Mouse (Mus musculus) neural tube, embryonic 13.5 days (tissue): ENCODE measurements around the gene A630023A22Rik. TPM values are rescaled to one million over a fixed set of nuclear protein-coding genes. Genes with fewer than 3 reads are reported as not detected.

Source experiments
- ATAC-seq: fragments of 200-750 bp; cut with Nextera tagmentation; 2 replicates; pipeline ENCODE4 v1.8.0; 2017; ENCODE audit warnings: low read depth, mild to moderate bottlenecking, moderate TSS enrichment, moderate library complexity
- H3K27ac ChIP-seq: fragments of 300-500 bp; sonication (generic); replicated peaks from 2 replicates; pipeline ENCODE4 v1.5.1; 2015; ENCODE audit warnings: moderate library complexity, mild to moderate bottlenecking, inconsistent platforms
- H3K27me3 ChIP-seq: fragments of 300-500 bp; sonication (generic); 2 replicates; pipeline ENCODE4 v1.6.1; 2015; ENCODE audit warnings: mild to moderate bottlenecking, inconsistent platforms
- H3K36me3 ChIP-seq: fragments of 300-500 bp; sonication (generic); 2 replicates; pipeline ENCODE4 v1.6.1; 2015; ENCODE audit warnings: mild to moderate bottlenecking, inconsistent platforms
- H3K4me1 ChIP-seq: fragments of 300-500 bp; sonication (generic); replicated peaks from 2 replicates; pipeline ENCODE4 v1.6.1; 2015; ENCODE audit warnings: inconsistent platforms
- H3K4me2 ChIP-seq: fragments of 300-500 bp; sonication (generic); 2 replicates; pipeline ENCODE4 v1.6.1; 2015; ENCODE audit warnings: inconsistent platforms, mild to moderate bottlenecking, moderate library complexity
- H3K4me3 ChIP-seq: fragments of 300-500 bp; sonication (generic); 2 replicates; pipeline ENCODE4 v1.5.1; 2015; ENCODE audit warnings: mild to moderate bottlenecking, inconsistent platforms
- H3K9ac ChIP-seq: fragments of 300-500 bp; sonication (generic); 2 replicates; pipeline ENCODE4 v1.6.1; 2015; ENCODE audit warnings: moderate library complexity, mild to moderate bottlenecking, inconsistent platforms
- H3K9me3 ChIP-seq: fragments of 300-500 bp; sonication (generic); 2 replicates; pipeline ENCODE4 v1.6.1; 2016; ENCODE audit warnings: inconsistent platforms
- WGBS: fragments of 180-500 bp; shearing (Covaris S2); methylation state at CpG from one replicate; pipeline ENCODE4 v1.1.7; 2015; 5-methylcytosine and 5-hydroxymethylcytosine counted together
- polyA plus RNA-seq: library from polyadenylated mRNA; unstranded; fragments of >200 nt; fragmentation: Nextera tagmentation; extraction: Ambion mirVana; gene quantifications from 2 replicates; pipeline ENCODE4 v1.2.1, GENCODE M21; 2015

Gene A630023A22Rik
- not detected in 2 replicates for polyA plus RNA-seq

DNA sequence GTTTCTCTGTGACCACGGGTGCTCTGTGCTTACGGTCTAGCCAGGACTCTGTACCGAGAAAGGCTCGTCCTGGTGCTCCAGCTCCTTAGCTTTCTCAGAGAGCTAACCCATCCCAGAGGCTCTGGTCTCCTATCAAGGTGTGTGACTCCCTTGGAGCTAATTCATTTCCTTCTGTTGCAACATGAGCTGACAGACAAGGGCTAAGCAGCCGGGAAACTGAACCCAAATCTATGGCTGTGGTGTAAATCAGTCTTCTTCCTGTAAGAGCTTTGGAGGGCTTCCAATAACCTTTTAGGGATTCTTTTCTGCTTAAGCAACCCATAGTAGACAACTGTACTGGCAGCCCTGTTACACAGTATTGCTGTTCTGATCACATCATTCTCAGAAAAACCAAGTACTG is at the start of gene A630023A22Rik:
Gene A630023A22Rik, minus strand, starts transcription at position 154 of the 400 bp plus-strand sequence.
- Histone ChIP-seq H3K4me3 (no peak within 1 kb of the TSS), H3K4me2 (no peak within 1 kb of the TSS), H3K27ac (no peak within 1 kb of the TSS), H3K27me3 (no peaks in the 10 kb centered on the region), H3K36me3 (no peaks in the 10 kb centered on the region), H3K9ac (no peak within 1 kb of the TSS), H3K4me1 (0 out of 2 replicates have a peak, but pooled peaks cover 4% of the 10 kb centered on the region), H3K9me3 (no peaks in the 10 kb centered on the region)
- 77% methylated on average over 5 of the region's 5 CpGs for WGBS
- ATAC-seq: no peak

DNA sequence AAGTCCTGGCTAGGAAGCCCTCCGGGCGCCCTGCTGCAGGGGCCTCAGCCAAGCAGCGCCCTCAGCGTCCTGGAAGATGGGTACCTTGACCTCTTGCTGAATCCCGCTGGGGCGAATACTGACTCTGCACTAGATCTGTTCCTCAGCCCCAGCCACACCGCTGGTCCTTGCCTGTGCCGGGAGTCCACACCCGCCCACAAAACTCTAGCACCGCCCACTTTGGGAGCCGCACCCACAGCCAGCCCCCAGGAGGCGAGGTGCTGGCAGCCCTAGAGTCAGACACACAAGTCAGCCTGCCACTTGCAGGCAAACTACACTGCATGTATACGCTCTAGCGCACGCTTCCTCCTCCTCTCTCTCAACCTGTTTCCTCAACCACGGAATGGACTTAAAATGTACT is 49.8 kb upstream of the A630023A22Rik start, which contains the start of gene Npy4r:
Gene Npy4r, minus strand, starts transcription at position 148 of the 400 bp plus-strand sequence.
- H3K4me3 ChIP-seq: no peak within 1 kb of the TSS
- H3K9ac ChIP-seq: 0 out of 2 replicates have a peak within 1 kb of the TSS, but pooled peaks have one; percentile 22
- no peaks in the 10 kb centered on the region for H3K36me3 ChIP-seq
- 0 out of 2 replicates have a peak, but pooled peaks have one; percentile 22 for ATAC-seq
- H3K4me2 ChIP-seq: 0 out of 2 replicates have a peak within 1 kb of the TSS, but pooled peaks have one; percentile 17
- peaks cover 9% of the 10 kb centered on the region for H3K4me1 ChIP-seq
- WGBS: 19% methylated on average over 16 of the region's 16 CpGs
- no peaks in the 10 kb centered on the region for H3K9me3 ChIP-seq
- no peak within 1 kb of the TSS for H3K27ac ChIP-seq
- 0 out of 2 replicates have a peak, but pooled peaks cover 5% of the 10 kb centered on the region for H3K27me3 ChIP-seq

DNA sequence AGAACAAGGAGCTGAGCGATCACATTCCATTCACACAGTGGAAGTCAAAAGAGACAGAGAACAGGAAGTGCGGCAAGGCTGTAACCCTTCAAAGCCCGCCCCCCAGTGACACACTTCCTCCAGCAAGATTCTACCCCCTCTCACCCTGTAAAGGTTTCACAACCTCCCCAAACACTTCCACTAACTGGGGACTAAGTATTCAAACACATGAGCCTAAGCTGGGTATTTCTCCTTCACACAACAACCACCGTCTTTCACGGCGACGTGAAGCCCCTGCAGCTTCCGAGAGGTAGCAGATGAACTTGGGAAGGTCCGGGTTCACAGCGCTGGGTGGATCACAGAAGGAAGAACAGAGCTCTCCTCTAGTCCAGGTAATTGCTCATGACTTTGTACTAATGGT is 40.4 kb upstream of the A630023A22Rik start:
- Histone ChIP-seq H3K4me3 (no peak overlapping the region), H3K9me3 (no peaks in the 10 kb centered on the region), H3K4me2 (no peak overlapping the region), H3K9ac (no peak overlapping the region), H3K4me1 (no peaks in the 10 kb centered on the region), H3K27me3 (no peaks in the 10 kb centered on the region), H3K36me3 (no peaks in the 10 kb centered on the region), H3K27ac (no peak overlapping the region)
- no peak for ATAC-seq
- WGBS: 90% methylated on average over 10 of the region's 10 CpGs

DNA sequence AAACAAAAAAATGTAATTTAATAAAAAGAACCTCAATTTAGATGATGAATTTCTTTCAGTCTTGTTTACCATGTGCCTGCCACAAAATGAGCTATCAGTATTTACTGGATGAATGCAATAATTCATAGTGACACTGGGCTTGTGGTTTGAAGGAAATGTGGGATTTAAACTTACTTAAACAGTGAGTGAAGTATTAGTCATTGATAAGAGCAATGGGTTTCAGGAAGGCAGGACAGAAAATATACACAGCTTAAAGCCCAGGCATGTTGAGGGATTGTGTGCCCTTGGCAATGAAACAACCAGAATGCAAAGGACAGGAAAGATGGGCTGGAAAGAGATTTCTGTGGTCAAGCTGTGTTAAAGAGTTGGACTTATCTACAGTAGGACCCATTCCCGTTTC is 39.8 kb upstream of the A630023A22Rik start:
- WGBS: 80% methylated on average over 1 of the region's 1 CpGs
- no peak overlapping the region for H3K9ac ChIP-seq
- H3K36me3 ChIP-seq: no peaks in the 10 kb centered on the region
- no peak for ATAC-seq
- no peaks in the 10 kb centered on the region for H3K27me3 ChIP-seq
- no peaks in the 10 kb centered on the region for H3K4me1 ChIP-seq
- H3K4me3 ChIP-seq: no peak overlapping the region
- H3K4me2 ChIP-seq: no peak overlapping the region
- no peaks in the 10 kb centered on the region for H3K9me3 ChIP-seq
- no peak overlapping the region for H3K27ac ChIP-seq

DNA sequence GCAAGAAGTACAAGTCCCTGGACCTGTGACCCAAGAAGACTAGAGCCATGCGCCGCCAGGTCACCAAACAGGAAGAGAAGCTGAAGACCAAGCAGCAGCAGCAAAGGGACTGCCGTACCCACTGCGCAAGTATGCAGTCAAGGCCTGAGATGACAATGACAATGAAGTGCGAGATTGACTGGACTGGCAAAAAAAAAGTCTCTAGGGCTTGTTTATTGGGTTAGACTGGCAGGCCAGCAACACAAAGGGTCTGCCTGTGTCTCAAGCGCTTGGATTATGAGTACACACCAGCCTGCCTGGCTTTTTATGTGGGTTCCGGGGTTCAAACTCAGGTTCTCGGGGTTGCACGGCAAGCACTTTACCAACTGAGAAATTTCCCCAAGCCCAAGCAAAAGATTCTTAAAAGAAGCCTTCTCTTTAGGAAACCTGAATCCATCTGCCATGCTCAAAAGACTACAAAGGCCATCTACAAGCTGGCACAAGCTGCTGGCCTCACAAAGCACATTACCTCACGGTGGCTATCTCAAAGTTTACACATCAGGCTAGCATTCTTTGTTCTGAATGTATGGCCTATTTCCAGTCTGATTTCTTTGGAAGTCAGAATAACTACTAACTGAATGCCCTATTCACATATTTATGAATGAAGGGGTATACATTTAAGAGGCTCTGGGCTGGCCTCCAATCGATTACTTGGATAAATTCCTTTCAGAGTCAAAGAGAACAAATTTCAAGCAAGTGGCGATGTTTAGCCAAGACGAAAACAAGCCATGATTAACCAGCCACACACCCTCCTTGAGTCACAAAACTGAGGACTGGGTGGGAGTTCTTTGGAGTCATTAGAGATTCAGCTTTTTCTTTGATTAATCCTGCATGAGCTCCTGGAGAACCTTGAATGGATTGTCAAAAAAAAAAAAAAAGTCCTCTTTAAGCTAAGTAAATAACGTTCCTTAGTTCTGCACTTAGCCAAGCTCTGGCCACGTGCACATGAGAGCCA is 37.4 kb upstream of the A630023A22Rik start:
- H3K36me3 ChIP-seq: no peaks in the 10 kb centered on the region
- H3K4me3 ChIP-seq: no peak overlapping the region
- H3K4me2 ChIP-seq: no peak overlapping the region
- ATAC-seq: no peak
- WGBS: 76% methylated on average over 15 of the region's 15 CpGs
- no peaks in the 10 kb centered on the region for H3K4me1 ChIP-seq
- H3K27me3 ChIP-seq: no peaks in the 10 kb centered on the region
- H3K27ac ChIP-seq: no peak overlapping the region
- H3K9me3 ChIP-seq: no peaks in the 10 kb centered on the region
- no peak overlapping the region for H3K9ac ChIP-seq

DNA sequence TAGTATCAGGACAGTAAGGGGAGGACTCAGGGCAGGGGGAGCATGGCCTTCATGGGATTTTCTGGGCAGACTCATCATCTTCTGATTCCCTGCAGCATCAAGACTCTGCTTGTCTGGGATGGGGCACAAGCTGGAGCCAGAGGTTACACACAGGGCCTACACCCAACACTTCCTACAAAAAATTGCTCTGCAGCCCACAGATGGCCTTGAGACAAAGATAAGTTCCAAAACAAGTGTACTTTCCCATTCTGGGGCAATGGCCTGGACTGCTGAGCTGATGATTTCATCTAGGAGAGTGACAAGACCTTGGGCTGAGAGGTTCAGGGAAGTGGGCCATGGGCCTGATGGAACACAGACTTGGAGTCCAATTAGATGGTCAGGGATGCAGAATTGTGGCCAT is 32.8 kb upstream of the A630023A22Rik start:
- no peaks in the 10 kb centered on the region for H3K36me3 ChIP-seq
- no peak overlapping the region for H3K4me3 ChIP-seq
- H3K27ac ChIP-seq: no peak overlapping the region
- H3K4me1 ChIP-seq: peaks cover 8% of the 10 kb centered on the region
- H3K9ac ChIP-seq: no peak overlapping the region
- H3K27me3 ChIP-seq: no peaks in the 10 kb centered on the region
- H3K9me3 ChIP-seq: no peaks in the 10 kb centered on the region
- H3K4me2 ChIP-seq: no peak overlapping the region
- no peak for ATAC-seq

DNA sequence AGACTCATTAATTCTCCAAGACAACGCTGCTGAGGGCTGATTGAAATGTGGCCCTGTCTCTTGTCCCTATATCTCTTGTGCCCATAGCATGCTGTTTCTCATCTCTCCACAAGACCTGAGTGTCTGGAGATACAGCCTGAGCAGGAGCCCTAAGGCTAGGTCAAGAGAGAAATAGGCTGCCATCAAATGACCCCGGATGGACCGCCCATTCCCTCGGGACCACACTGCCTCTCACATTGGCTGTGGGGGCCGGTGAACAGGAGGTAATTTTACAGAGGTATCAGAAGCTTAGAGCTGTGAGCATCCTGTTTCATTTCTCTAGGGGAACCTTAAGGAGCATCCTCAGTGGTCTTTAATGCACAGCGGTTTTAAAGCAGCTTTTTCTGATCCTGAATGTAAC is 28.7 kb upstream of the A630023A22Rik start:
- no peak for ATAC-seq
- no peak overlapping the region for H3K9ac ChIP-seq
- H3K36me3 ChIP-seq: no peaks in the 10 kb centered on the region
- H3K27ac ChIP-seq: no peak overlapping the region
- no peak overlapping the region for H3K4me3 ChIP-seq
- H3K4me1 ChIP-seq: peaks cover 8% of the 10 kb centered on the region
- no peaks in the 10 kb centered on the region for H3K9me3 ChIP-seq
- H3K27me3 ChIP-seq: no peaks in the 10 kb centered on the region
- no peak overlapping the region for H3K4me2 ChIP-seq
- WGBS: 60% methylated on average over 6 of the region's 6 CpGs

DNA sequence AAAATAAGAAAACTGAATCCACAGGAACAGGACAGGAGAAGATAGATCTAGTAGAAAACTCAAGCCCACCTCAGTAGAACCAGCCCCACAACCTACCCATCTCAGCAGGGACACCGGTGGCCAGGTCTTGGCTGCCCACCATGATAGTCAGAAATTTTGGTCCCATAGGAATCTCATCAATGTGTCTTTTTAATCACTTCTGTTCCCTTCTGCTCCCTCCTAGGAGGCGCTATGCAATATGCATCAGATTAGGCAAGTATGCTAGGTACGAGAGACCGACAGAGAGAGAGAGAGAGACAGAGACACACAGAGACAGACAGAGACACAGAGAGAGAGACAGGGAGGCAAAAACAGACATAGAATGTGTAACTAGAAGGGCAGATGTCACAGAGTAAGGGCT is 19.1 kb upstream of the A630023A22Rik start:
- WGBS: 95% methylated on average over 4 of the region's 4 CpGs
- Histone ChIP-seq H3K9ac (no peak overlapping the region), H3K27ac (no peak overlapping the region), H3K36me3 (no peaks in the 10 kb centered on the region), H3K4me3 (no peak overlapping the region), H3K4me2 (no peak overlapping the region), H3K9me3 (no peaks in the 10 kb centered on the region), H3K27me3 (no peaks in the 10 kb centered on the region), H3K4me1 (peaks cover 10% of the 10 kb centered on the region)
- ATAC-seq: no peak

DNA sequence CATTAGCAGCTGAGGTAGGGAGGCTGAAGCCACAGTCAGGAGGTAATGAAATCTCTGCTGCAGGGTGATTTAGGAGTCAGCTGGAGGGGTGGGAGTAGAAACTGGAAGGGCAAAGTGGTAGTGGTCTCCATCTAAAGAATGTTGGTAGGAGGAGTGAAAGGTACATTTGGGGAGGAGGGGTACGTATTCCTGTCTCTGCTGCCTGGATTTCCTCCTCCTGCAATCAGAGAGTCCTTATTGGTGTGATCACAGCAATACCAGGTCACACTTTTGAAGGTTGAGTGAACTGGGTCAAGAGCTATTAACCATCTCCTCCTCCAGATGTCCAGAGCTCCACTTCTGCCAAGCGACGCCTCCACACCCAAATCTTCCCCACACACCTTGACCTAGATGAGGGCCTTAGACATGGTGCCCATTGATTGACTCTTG is 18.4 kb upstream of the A630023A22Rik start:
- H3K9me3 ChIP-seq: no peaks in the 10 kb centered on the region
- no peak overlapping the region for H3K9ac ChIP-seq
- no peak overlapping the region for H3K4me3 ChIP-seq
- H3K4me2 ChIP-seq: no peak overlapping the region
- ATAC-seq: 0 out of 2 replicates have a peak, but pooled peaks have one; percentile 8
- H3K4me1 ChIP-seq: peaks cover 10% of the 10 kb centered on the region
- whole genome bisulfite sequencing: 88% methylated on average over 3 of the region's 3 CpGs
- no peaks in the 10 kb centered on the region for H3K36me3 ChIP-seq
- no peak overlapping the region for H3K27ac ChIP-seq
- H3K27me3 ChIP-seq: no peaks in the 10 kb centered on the region

DNA sequence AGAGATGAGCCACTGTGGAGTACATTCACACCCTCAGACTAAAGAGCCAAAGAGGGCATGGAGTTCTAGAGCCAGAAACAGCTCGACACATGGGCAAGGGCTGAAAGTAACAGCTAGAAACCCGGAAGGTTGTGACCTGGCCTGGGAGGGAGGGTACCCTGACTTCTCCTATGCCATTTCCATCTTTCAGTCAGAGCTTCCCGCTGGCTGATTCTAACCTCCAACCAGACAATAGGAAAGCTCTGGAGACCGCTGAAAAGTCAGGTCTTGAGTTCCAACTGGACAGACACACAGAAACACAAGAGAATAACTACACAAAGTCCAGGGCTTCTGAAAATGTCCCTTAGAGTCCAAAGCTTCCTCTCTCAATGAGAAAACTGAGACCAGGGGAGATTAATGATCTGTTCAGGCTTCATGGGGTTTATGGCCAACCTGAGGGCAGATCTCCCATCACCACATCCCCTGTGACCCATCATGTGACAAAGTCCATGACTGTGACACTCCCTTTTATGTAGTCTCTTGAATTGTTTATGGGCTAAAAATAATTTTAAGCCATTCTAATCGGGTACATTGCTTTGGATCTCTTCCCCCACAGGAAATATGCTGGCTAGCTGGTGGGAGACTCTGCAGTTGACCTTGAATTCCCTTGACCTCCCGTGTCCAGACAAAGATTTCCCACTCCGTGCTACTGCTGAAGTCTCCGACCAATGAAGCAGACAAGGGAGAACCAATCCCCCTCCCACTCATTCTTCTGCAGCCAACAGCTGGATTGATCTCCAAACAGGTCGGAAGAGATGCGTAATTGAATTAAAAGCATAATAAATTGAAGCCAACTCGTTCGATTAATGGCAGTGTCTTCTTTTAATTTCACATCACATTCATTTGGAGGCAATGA is 17.7 kb upstream of the A630023A22Rik start:
- no peaks in the 10 kb centered on the region for H3K27me3 ChIP-seq
- 68% methylated on average over 12 of the region's 12 CpGs for WGBS
- no peak overlapping the region for H3K4me3 ChIP-seq
- H3K4me1 ChIP-seq: peaks cover 10% of the 10 kb centered on the region
- no peaks in the 10 kb centered on the region for H3K36me3 ChIP-seq
- H3K9me3 ChIP-seq: no peaks in the 10 kb centered on the region
- no peak overlapping the region for H3K9ac ChIP-seq
- ATAC-seq: 0 out of 2 replicates have a peak, but pooled peaks have one; percentile 56
- H3K4me2 ChIP-seq: no peak overlapping the region
- H3K27ac ChIP-seq: no peak overlapping the region

DNA sequence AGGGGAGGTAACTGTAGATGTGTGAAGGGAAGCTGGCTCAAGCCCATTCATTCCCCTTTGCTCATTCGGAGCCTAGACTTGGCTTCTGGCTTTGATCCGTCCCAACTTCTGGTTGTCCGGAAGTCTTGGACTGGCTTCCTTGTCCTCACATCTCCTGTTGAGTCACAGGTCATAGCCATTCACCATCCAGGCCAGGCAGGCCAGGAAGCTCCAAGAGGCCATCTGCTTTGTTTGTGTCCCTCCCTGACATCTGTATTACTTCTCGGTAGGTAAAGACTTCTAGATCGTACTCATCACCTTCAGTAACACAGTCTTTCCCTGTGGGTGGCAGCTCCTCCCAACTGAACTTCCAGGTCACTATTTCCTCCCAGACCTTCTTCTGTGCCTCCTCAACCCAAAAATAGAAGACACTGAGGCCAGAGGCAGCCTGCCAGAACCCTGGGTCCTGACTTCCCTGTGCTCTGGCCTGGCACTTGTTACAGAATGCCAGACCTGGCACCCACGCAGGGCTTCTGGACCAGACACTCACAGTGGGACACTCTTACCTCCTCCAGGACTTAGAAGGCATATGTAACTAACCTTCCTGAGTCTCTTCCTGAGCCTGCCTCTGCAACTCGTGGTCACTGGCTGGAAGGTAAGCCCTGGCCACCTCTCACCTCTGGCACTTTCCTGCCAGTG is 16.6 kb upstream of the A630023A22Rik start:
- no peak for ATAC-seq
- H3K27ac ChIP-seq: no peak overlapping the region
- peaks cover 10% of the 10 kb centered on the region for H3K4me1 ChIP-seq
- no peak overlapping the region for H3K9ac ChIP-seq
- no peaks in the 10 kb centered on the region for H3K27me3 ChIP-seq
- no peak overlapping the region for H3K4me3 ChIP-seq
- WGBS: 75% methylated on average over 7 of the region's 7 CpGs
- H3K9me3 ChIP-seq: no peaks in the 10 kb centered on the region
- H3K36me3 ChIP-seq: no peaks in the 10 kb centered on the region
- H3K4me2 ChIP-seq: no peak overlapping the region
